Comparison of ENCODE assay signal across 8 mouse cellular contexts in the genomic region with DNA sequence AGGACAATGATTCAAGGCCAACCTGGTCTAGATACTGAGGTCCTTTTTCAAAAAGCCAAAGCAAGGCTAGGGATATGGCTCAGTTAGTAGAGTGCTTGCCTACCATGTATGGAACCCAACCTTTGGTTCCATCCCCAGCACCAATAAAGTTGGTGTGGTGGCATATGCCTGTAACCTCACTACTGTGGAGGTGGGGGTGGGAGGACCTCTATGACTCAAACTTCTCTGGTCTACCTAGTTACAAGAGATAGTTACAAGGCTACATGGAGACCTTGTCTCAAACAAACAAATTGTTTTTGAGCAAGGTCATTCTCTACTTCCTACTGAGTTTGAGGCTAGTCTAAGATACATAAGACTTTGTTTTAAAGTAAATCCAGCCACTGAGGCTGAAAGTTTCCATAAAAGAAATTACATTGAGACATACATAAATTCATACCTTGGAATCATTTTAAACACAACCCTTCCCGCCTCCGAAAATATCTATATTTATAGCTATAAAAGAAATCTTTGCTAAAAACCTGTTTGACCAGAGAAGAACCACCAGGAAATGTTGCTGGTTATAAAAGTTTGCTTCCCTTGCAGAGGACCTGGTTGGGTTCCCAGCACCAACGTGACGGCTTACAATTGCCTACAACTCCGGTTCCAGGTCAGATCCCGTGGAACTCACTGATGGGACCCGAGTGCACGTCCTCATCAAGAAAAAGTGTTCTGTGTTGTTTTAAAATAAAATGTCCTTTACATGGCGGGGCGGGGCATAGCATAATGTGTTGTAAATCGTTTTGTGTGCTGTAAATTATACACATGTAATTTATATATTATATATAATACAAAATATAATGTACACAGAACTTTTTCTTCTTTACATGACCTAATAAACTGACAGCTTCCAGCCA. TPM values are rescaled to one million over a fixed set of nuclear protein-coding genes. Genes with fewer than 3 reads are reported as not detected.
DNase-seq lines count a peak whose midpoint lies in the region; ATAC-seq lines count a peak whose summit lies in the region.

No protein-coding gene starts in this region.

- DNase-seq in urinary bladder, adult 2 months (ENCODE audit: low spot score) = peak; percentile 23
- no peak for DNase-seq in urinary bladder, postnatal 4 days (ENCODE audit: low spot score in 2 of 2)
- peak; percentile 39 to 41 for DNase-seq in cerebellum, postnatal 14 days
- peak; percentile 76 for DNase-seq in heart, embryonic 10.5 days (ENCODE audit: low spot score)
- DNase-seq in right cerebral cortex, postnatal 14 days = peak; percentile 7
- no peak for DNase-seq in retina, embryonic 14.5 days (ENCODE audit: low spot score)

- peak overlapping the region; percentile 93 for H3K4me3 ChIP-seq in heart, embryonic 10.5 days
- peak overlapping the region; percentile 86 for H3K4me3 ChIP-seq in kidney, embryonic 16.5 days (ENCODE audit: low read length)
- peak overlapping the region; percentile 76 for H3K4me3 ChIP-seq in liver, embryonic 16.5 days (ENCODE audit: low read depth, low read length)

- 0 out of 2 replicates have a peak, but pooled peaks cover 3% of the 10 kb centered on the region for H3K36me3 ChIP-seq in heart, embryonic 10.5 days
- no peaks in the 10 kb centered on the region for H3K36me3 ChIP-seq in kidney, embryonic 16.5 days (ENCODE audit: insufficient read depth, low read length)
- H3K36me3 ChIP-seq in liver, embryonic 16.5 days (ENCODE audit: control insufficient read depth, insufficient read depth) = no peaks in the 10 kb centered on the region

- H3K4me1 ChIP-seq in heart, embryonic 10.5 days = peaks cover 4% of the 10 kb centered on the region; the same call in 1 of the 2 replicates
- H3K4me1 ChIP-seq in kidney, embryonic 16.5 days (ENCODE audit: insufficient read depth, low read length) = peaks cover 17% of the 10 kb centered on the region
- peaks cover 11% of the 10 kb centered on the region for H3K4me1 ChIP-seq in liver, embryonic 16.5 days (ENCODE audit: control insufficient read depth, low read depth, low read length)

- 10% methylated on average over 11 of the region's 11 CpGs for WGBS in heart, embryonic 10.5 days
- WGBS in kidney, embryonic 16.5 days = 9% methylated on average over 11 of the region's 11 CpGs
- 6% methylated on average over 11 of the region's 11 CpGs for WGBS in liver, embryonic 16.5 days (ENCODE audit: insufficient replicate concordance)

- H3K27ac ChIP-seq in heart, embryonic 10.5 days = peak overlapping the region; percentile 86
- peak overlapping the region; percentile 81 for H3K27ac ChIP-seq in kidney, embryonic 16.5 days (ENCODE audit: low read length)
- peak overlapping the region; percentile 76; the same call in 1 of the 2 replicates for H3K27ac ChIP-seq in liver, embryonic 16.5 days (ENCODE audit: low read length)

- H3K27me3 ChIP-seq in heart, embryonic 10.5 days (ENCODE audit: insufficient read depth, poor library complexity, severe bottlenecking) = no peaks in the 10 kb centered on the region
- 0 out of 2 replicates have a peak, but pooled peaks cover 6% of the 10 kb centered on the region for H3K27me3 ChIP-seq in kidney, embryonic 16.5 days (ENCODE audit: insufficient read depth, low read length)
- H3K27me3 ChIP-seq in liver, embryonic 16.5 days (ENCODE audit: control insufficient read depth, insufficient read depth, low read depth, low read length) = no peaks in the 10 kb centered on the region

- peak overlapping the region; percentile 73 for H3K9ac ChIP-seq in kidney, embryonic 16.5 days (replicated peaks; ENCODE audit: low read length)
- H3K9ac ChIP-seq in liver, embryonic 16.5 days (ENCODE audit: low read depth, low read length) = peak overlapping the region; percentile 59

- peak; percentile 52 for ATAC-seq in kidney, embryonic 16.5 days (ENCODE audit: low FRiP score, low TSS enrichment)
- peak; percentile 7; the same call in 1 of the 2 replicates for ATAC-seq in liver, embryonic 16.5 days (ENCODE audit: low read depth)

- peak overlapping the region; percentile 81 for H3K4me2 ChIP-seq in kidney, embryonic 16.5 days (replicated peaks; ENCODE audit: low read depth, low read length)
- H3K4me2 ChIP-seq in liver, embryonic 16.5 days (ENCODE audit: low read depth, low read length) = peak overlapping the region; percentile 82

- H3K9me3 ChIP-seq in heart, embryonic 10.5 days = no peaks in the 10 kb centered on the region
- H3K9me3 ChIP-seq in kidney, embryonic 16.5 days (ENCODE audit: low read length) = no peaks in the 10 kb centered on the region
- H3K9me3 ChIP-seq in liver, embryonic 16.5 days (replicated peaks; ENCODE audit: control insufficient read depth, low read length) = no peaks in the 10 kb centered on the region

RNA-seq across cellular contexts. Expression of a gene that starts 0.6 kb away (rescaled TPM):
- polyA plus RNA-seq in urinary bladder, adult 2 months (2012; rRNA removed) = 44.6 and 51.6 TPM in 2 replicates
- 207 and 266 TPM in 2 replicates for polyA plus RNA-seq in heart, embryonic 10.5 days (2016; fragmentation: Nextera tagmentation; extraction: Ambion mirVana)
- 235 and 246 TPM in 2 replicates for polyA plus RNA-seq in kidney, embryonic 16.5 days (2015; fragmentation: Nextera tagmentation; extraction: Ambion mirVana)
- 87.7 and 97.4 TPM in 2 replicates for polyA plus RNA-seq in liver, embryonic 16.5 days (2015; fragmentation: Nextera tagmentation; extraction: Ambion mirVana)

RNA-seq across cellular contexts. Expression of a gene that starts 13.5 kb away (rescaled TPM):
- 94.2 and 96.4 TPM in 2 replicates for polyA plus RNA-seq in urinary bladder, adult 2 months (2012; rRNA removed)
- 285 and 415 TPM in 2 replicates for polyA plus RNA-seq in heart, embryonic 10.5 days (2016; fragmentation: Nextera tagmentation; extraction: Ambion mirVana)
- 370 and 375 TPM in 2 replicates for polyA plus RNA-seq in kidney, embryonic 16.5 days (2015; fragmentation: Nextera tagmentation; extraction: Ambion mirVana)
- 90.3 and 117 TPM in 2 replicates for polyA plus RNA-seq in liver, embryonic 16.5 days (2015; fragmentation: Nextera tagmentation; extraction: Ambion mirVana)

Comparison
In these comparisons a context has a peak if more than half of its experiments do, and no peak if none do; other contexts are left out.
1. DNase-seq: peak in urinary bladder, adult 2 months (single experiment), cerebellum, postnatal 14 days (2 of 2), heart, embryonic 10.5 days (single experiment) and right cerebral cortex, postnatal 14 days (single experiment); none in urinary bladder, postnatal 4 days (0 of 2) and retina, embryonic 14.5 days (single experiment).
2. Peak in every context shown above with its lines, with median percentiles within 50 percentile points of each other: H3K27ac ChIP-seq and H3K4me3 ChIP-seq.